In genomic region chr7:27543065-27543464, GRCm38 (mm10) we compare ENCODE assay signal across 7 mouse cellular contexts. TPM values are rescaled to one million over a fixed set of nuclear protein-coding genes. Genes with fewer than 3 reads are reported as not detected.
DNase-seq lines count a peak whose midpoint lies in the region; ATAC-seq and TF ChIP-seq lines count a peak whose summit lies in the region.

No protein-coding gene starts in this region.

- peak overlapping the region; percentile 92 for H3K4me2 ChIP-seq in lung, postnatal 0 days (replicated peaks; ENCODE audit: low read depth, low read length)
- H3K4me2 ChIP-seq in forebrain, embryonic 14.5 days (ENCODE audit: low read length) = peak overlapping the region; percentile 86
- H3K4me2 ChIP-seq in liver, embryonic 13.5 days = peak overlapping the region; percentile 86
- peak overlapping the region; percentile 93 for H3K4me2 ChIP-seq in stomach, postnatal 0 days (replicated peaks; ENCODE audit: low read depth)

- no peaks in the 10 kb centered on the region for H3K27me3 ChIP-seq in lung, postnatal 0 days (replicated peaks; ENCODE audit: insufficient read depth, low read length)
- H3K27me3 ChIP-seq in forebrain, embryonic 14.5 days (replicated peaks; ENCODE audit: control insufficient read depth, insufficient read depth, low read length) = no peaks in the 10 kb centered on the region
- no peaks in the 10 kb centered on the region for H3K27me3 ChIP-seq in liver, embryonic 13.5 days
- H3K27me3 ChIP-seq in stomach, postnatal 0 days (ENCODE audit: control insufficient read depth, insufficient read depth, low read length) = no peaks in the 10 kb centered on the region

- no peak for DNase-seq in lung, postnatal 0 days (ENCODE audit: low spot score)
- no peak for DNase-seq in lung, postnatal 14 days
- no peak for DNase-seq in forebrain, embryonic 14.5 days (ENCODE audit: low spot score)
- DNase-seq in liver, embryonic 13.5 days = no peak
- no peak for DNase-seq in stomach, postnatal 0 days (ENCODE audit: low spot score)
- no peak for DNase-seq in gastrocnemius, adult 8-10 months (ENCODE audit: low spot score in 2 of 2)

- no peak for TF ChIP-seq EP300 in lung, postnatal 0 days (IDR thresholded peaks at IDR 0.05)
- TF ChIP-seq EP300 in stomach, postnatal 0 days (optimal IDR thresholded peaks at IDR 0.05) = no peak

- WGBS in lung, postnatal 0 days = 37% methylated on average over 6 of the region's 6 CpGs
- 63% methylated on average over 6 of the region's 6 CpGs for WGBS in forebrain, embryonic 14.5 days
- whole genome bisulfite sequencing in liver, embryonic 13.5 days (ENCODE audit: insufficient replicate concordance) = 41% methylated on average over 6 of the region's 6 CpGs
- 17% methylated on average over 6 of the region's 6 CpGs for WGBS in stomach, postnatal 0 days

- peak overlapping the region; percentile 43 for H3K4me3 ChIP-seq in lung, postnatal 0 days (ENCODE audit: low read depth, low read length)
- peak overlapping the region; percentile 53 for H3K4me3 ChIP-seq in forebrain, embryonic 14.5 days (ENCODE audit: low read depth, low read length)
- peak overlapping the region; percentile 69 for H3K4me3 ChIP-seq in liver, embryonic 13.5 days (replicated peaks)
- H3K4me3 ChIP-seq in stomach, postnatal 0 days (ENCODE audit: low read depth, low read length) = peak overlapping the region; percentile 60

- TF ChIP-seq CTCF in lung, postnatal 0 days (IDR thresholded peaks at IDR 0.05) = no peak
- no peak for TF ChIP-seq CTCF in stomach, postnatal 0 days (IDR thresholded peaks at IDR 0.05; ENCODE audit: low read depth)

- H3K9me3 ChIP-seq in lung, postnatal 0 days (ENCODE audit: low read length) = no peaks in the 10 kb centered on the region
- no peaks in the 10 kb centered on the region for H3K9me3 ChIP-seq in forebrain, embryonic 14.5 days (replicated peaks; ENCODE audit: control insufficient read depth, low read length)
- H3K9me3 ChIP-seq in liver, embryonic 13.5 days (replicated peaks) = no peaks in the 10 kb centered on the region
- H3K9me3 ChIP-seq in stomach, postnatal 0 days (ENCODE audit: control insufficient read depth, low read length) = no peaks in the 10 kb centered on the region

- H3K27ac ChIP-seq in lung, postnatal 0 days (ENCODE audit: low read length) = no peak overlapping the region
- no peak overlapping the region for H3K27ac ChIP-seq in forebrain, embryonic 14.5 days (ENCODE audit: low read depth, low read length)
- no peak overlapping the region for H3K27ac ChIP-seq in liver, embryonic 13.5 days
- H3K27ac ChIP-seq in stomach, postnatal 0 days (replicated peaks) = peak overlapping the region; percentile 40; the same call in 1 of the 2 replicates

- 0 out of 2 replicates have a peak, but pooled peaks have one; percentile 1 for ATAC-seq in lung, postnatal 0 days
- no peak; the same call in 1 of the 2 replicates for ATAC-seq in forebrain, embryonic 14.5 days
- no peak for ATAC-seq in liver, embryonic 13.5 days (ENCODE audit: low read depth)
- ATAC-seq in stomach, postnatal 0 days (ENCODE audit: low FRiP score, low TSS enrichment) = no peak
- ATAC-seq in erythroid progenitor cell, adult 5-6 weeks (replicated peaks; ENCODE audit: low FRiP score, poor library complexity, severe bottlenecking) = no peak

- H3K36me3 ChIP-seq in lung, postnatal 0 days (ENCODE audit: insufficient read depth, low read length) = no peaks in the 10 kb centered on the region
- peaks cover 19% of the 10 kb centered on the region for H3K36me3 ChIP-seq in forebrain, embryonic 14.5 days (ENCODE audit: control insufficient read depth, insufficient read depth, low read length)
- H3K36me3 ChIP-seq in liver, embryonic 13.5 days = peaks cover 15% of the 10 kb centered on the region
- H3K36me3 ChIP-seq in stomach, postnatal 0 days (ENCODE audit: control insufficient read depth, insufficient read depth, low read length) = peaks cover 6% of the 10 kb centered on the region; the same call in 1 of the 2 replicates

- peak overlapping the region; percentile 62; the same call in 1 of the 2 replicates for H3K9ac ChIP-seq in lung, postnatal 0 days (replicated peaks; ENCODE audit: low read depth)
- peak overlapping the region; percentile 74 for H3K9ac ChIP-seq in forebrain, embryonic 14.5 days (ENCODE audit: low read length)
- H3K9ac ChIP-seq in liver, embryonic 13.5 days = peak overlapping the region; percentile 84
- peak overlapping the region; percentile 67 for H3K9ac ChIP-seq in stomach, postnatal 0 days (ENCODE audit: low read length)

- H3K4me1 ChIP-seq in lung, postnatal 0 days (ENCODE audit: insufficient read depth, low read depth, low read length) = 0 out of 2 replicates have a peak, but pooled peaks cover 4% of the 10 kb centered on the region
- peaks cover 8% of the 10 kb centered on the region; the same call in 1 of the 2 replicates for H3K4me1 ChIP-seq in forebrain, embryonic 14.5 days (ENCODE audit: control insufficient read depth, insufficient read depth, low read length)
- peaks cover 67% of the 10 kb centered on the region for H3K4me1 ChIP-seq in liver, embryonic 13.5 days (replicated peaks)
- no peaks in the 10 kb centered on the region; the same call in 1 of the 2 replicates for H3K4me1 ChIP-seq in stomach, postnatal 0 days (replicated peaks; ENCODE audit: control insufficient read depth, insufficient read depth)

RNA-seq across cellular contexts. Expression of gene Pld3, which starts 10.0 kb away (rescaled TPM):
- polyA plus RNA-seq in lung, postnatal 0 days (2015; fragmentation: Nextera tagmentation; extraction: Ambion mirVana) = 92.4 and 94.5 TPM in 2 replicates
- polyA plus RNA-seq in forebrain, embryonic 14.5 days (2014; fragmentation: Nextera tagmentation; extraction: Ambion mirVana) = 98.6 and 108 TPM in 2 replicates
- polyA plus RNA-seq in liver, embryonic 13.5 days (2015; fragmentation: Nextera tagmentation; extraction: Ambion mirVana) = 53.8 and 58.5 TPM in 2 replicates
- polyA plus RNA-seq in stomach, postnatal 0 days (2015; fragmentation: Nextera tagmentation; extraction: Ambion mirVana) = 117 and 128 TPM in 2 replicates
- total RNA-seq in erythroid progenitor cell, adult 5-6 weeks (2015; ENCODE audit: low replicate concordance) = 43.2 and 88.0 TPM in 2 replicates
- total RNA-seq in erythroid progenitor cell, adult 5-6 weeks (2017; ENCODE audit: low replicate concordance) = 19.1 and 26.3 TPM in 2 replicates
- 10 to 100 TPM; 14.0 to 15.3 (median 14.9) TPM for total RNA-seq in gastrocnemius, adult 8-10 months (2022)

RNA-seq across cellular contexts. Expression of gene 2310022A10Rik, which starts 10.0 kb away (rescaled TPM):
- 10.5 and 12.3 TPM in 2 replicates for polyA plus RNA-seq in lung, postnatal 0 days (2015; fragmentation: Nextera tagmentation; extraction: Ambion mirVana)
- 26.3 and 31.2 TPM in 2 replicates for polyA plus RNA-seq in forebrain, embryonic 14.5 days (2014; fragmentation: Nextera tagmentation; extraction: Ambion mirVana)
- 19.7 and 22.8 TPM in 2 replicates for polyA plus RNA-seq in liver, embryonic 13.5 days (2015; fragmentation: Nextera tagmentation; extraction: Ambion mirVana)
- 11.4 TPM in 2 replicates for polyA plus RNA-seq in stomach, postnatal 0 days (2015; fragmentation: Nextera tagmentation; extraction: Ambion mirVana)
- total RNA-seq in erythroid progenitor cell, adult 5-6 weeks (2015; ENCODE audit: low replicate concordance) = 11.2 and 18.9 TPM in 2 replicates
- 1.6 and 6.8 TPM in 2 replicates for total RNA-seq in erythroid progenitor cell, adult 5-6 weeks (2017; ENCODE audit: low replicate concordance)
- 100 to 1,000 TPM; 118 to 123 (median 121) TPM for total RNA-seq in gastrocnemius, adult 8-10 months (2022)

RNA-seq across cellular contexts. Expression of gene Hipk4, which starts 20.0 kb away (rescaled TPM):
- 0.27 and 0.31 TPM in 2 replicates for polyA plus RNA-seq in lung, postnatal 0 days (2015; fragmentation: Nextera tagmentation; extraction: Ambion mirVana)
- 0.08 and 0.27 TPM in 2 replicates for polyA plus RNA-seq in forebrain, embryonic 14.5 days (2014; fragmentation: Nextera tagmentation; extraction: Ambion mirVana)
- polyA plus RNA-seq in liver, embryonic 13.5 days (2015; fragmentation: Nextera tagmentation; extraction: Ambion mirVana) = 0.08 and 0.12 TPM in 2 replicates
- 0.23 and 0.39 TPM in 2 replicates for polyA plus RNA-seq in stomach, postnatal 0 days (2015; fragmentation: Nextera tagmentation; extraction: Ambion mirVana)
- total RNA-seq in erythroid progenitor cell, adult 5-6 weeks (2015; ENCODE audit: low replicate concordance) = not detected in 2 replicates
- total RNA-seq in erythroid progenitor cell, adult 5-6 weeks (2017; ENCODE audit: low replicate concordance) = not detected in 2 replicates
- total RNA-seq in gastrocnemius, adult 8-10 months (2022) = under 1 TPM in 1 of 4 experiments, not detected in 3; 0.11 TPM

RNA-seq across cellular contexts. Expression of gene Prx, which starts 43.9 kb away (rescaled TPM):
- 73.2 and 75.2 TPM in 2 replicates for polyA plus RNA-seq in lung, postnatal 0 days (2015; fragmentation: Nextera tagmentation; extraction: Ambion mirVana)
- polyA plus RNA-seq in forebrain, embryonic 14.5 days (2014; fragmentation: Nextera tagmentation; extraction: Ambion mirVana) = 0.55 and 0.73 TPM in 2 replicates
- polyA plus RNA-seq in liver, embryonic 13.5 days (2015; fragmentation: Nextera tagmentation; extraction: Ambion mirVana) = 0.78 and 0.88 TPM in 2 replicates
- polyA plus RNA-seq in stomach, postnatal 0 days (2015; fragmentation: Nextera tagmentation; extraction: Ambion mirVana) = 2.1 and 2.2 TPM in 2 replicates
- total RNA-seq in erythroid progenitor cell, adult 5-6 weeks (2015; ENCODE audit: low replicate concordance) = 0.36 and 0.42 TPM in 2 replicates
- total RNA-seq in erythroid progenitor cell, adult 5-6 weeks (2017; ENCODE audit: low replicate concordance) = 1.4 and 5.1 TPM in 2 replicates
- 1 to 10 TPM; 2.3 to 7.7 (median 5.7) TPM for total RNA-seq in gastrocnemius, adult 8-10 months (2022)

RNA-seq across cellular contexts. Expression of gene Akt2, which starts 48.3 kb away (rescaled TPM):
- polyA plus RNA-seq in lung, postnatal 0 days (2015; fragmentation: Nextera tagmentation; extraction: Ambion mirVana) = 64.1 and 72.9 TPM in 2 replicates
- 80.6 and 85.8 TPM in 2 replicates for polyA plus RNA-seq in forebrain, embryonic 14.5 days (2014; fragmentation: Nextera tagmentation; extraction: Ambion mirVana)
- 29.6 and 32.3 TPM in 2 replicates for polyA plus RNA-seq in liver, embryonic 13.5 days (2015; fragmentation: Nextera tagmentation; extraction: Ambion mirVana)
- 42.6 and 46.5 TPM in 2 replicates for polyA plus RNA-seq in stomach, postnatal 0 days (2015; fragmentation: Nextera tagmentation; extraction: Ambion mirVana)
- total RNA-seq in erythroid progenitor cell, adult 5-6 weeks (2015; ENCODE audit: low replicate concordance) = 28.5 and 59.9 TPM in 2 replicates
- 25.1 and 48.1 TPM in 2 replicates for total RNA-seq in erythroid progenitor cell, adult 5-6 weeks (2017; ENCODE audit: low replicate concordance)
- 100 to 1,000 TPM; 178 to 228 (median 207) TPM for total RNA-seq in gastrocnemius, adult 8-10 months (2022)
